Mouse (Mus musculus): Measurements from ENCODE around the gene Gse1. TPM values are rescaled to one million over a fixed set of nuclear protein-coding genes. Genes with fewer than 3 reads are reported as not detected.

The Gse1 gene
- total and polyA plus RNA-seq, 3 experiments: 23.6 to 128 (median 66.9) TPM

- H3K27ac ChIP-seq (ENCODE audit: control insufficient read depth, low read depth, low read length): no peak overlapping the region
- no peaks in the 10 kb centered on the region for H3K4me1 ChIP-seq (ENCODE audit: control insufficient read depth in 1 of 2, insufficient read depth in 2 of 2, low read length in 2 of 2)
- TF ChIP-seq CHD2 (IDR thresholded peaks at IDR 0.05; ENCODE audit: low read length) (no peak), SMC3 (IDR thresholded peaks at IDR 0.05; ENCODE audit: low read depth, low read length) (no peak), ZMIZ1 (IDR thresholded peaks at IDR 0.05; ENCODE audit: low read depth, low read length) (no peak), MAX (IDR thresholded peaks at IDR 0.05; ENCODE audit: low read length) (no peak), RAD21 (IDR thresholded peaks at IDR 0.05; ENCODE audit: low read depth, low read length) (no peak), POLR2AphosphoS2 (IDR thresholded peaks at IDR 0.05; ENCODE audit: low read length) (no peak), ZC3H11A (IDR thresholded peaks at IDR 0.05; ENCODE audit: low read depth, low read length) (no peak), KAT2A (conservative IDR thresholded peaks at IDR 0.05; ENCODE audit: low read depth, low read length) (no peak), POLR2AphosphoS5 (IDR thresholded peaks at IDR 0.05; ENCODE audit: borderline replicate concordance, low read depth, low read length) (no peak), EP300 (IDR thresholded peaks at IDR 0.05; ENCODE audit: low read depth in 1 of 2, low read length in 2 of 2) (no peak), MYC (IDR thresholded peaks at IDR 0.05; ENCODE audit: low read depth, low read length) (no peak), TBP (IDR thresholded peaks at IDR 0.05; ENCODE audit: low read depth, low read length) (no peak), USF2 (IDR thresholded peaks at IDR 0.05; ENCODE audit: borderline replicate concordance in 1 of 2, insufficient read depth in 1 of 2, low read depth in 1 of 2, low read length in 2 of 2) (no peak), SIN3A (IDR thresholded peaks at IDR 0.05; ENCODE audit: low read length) (no peak), NELFE (IDR thresholded peaks at IDR 0.05; ENCODE audit: low read depth, low read length) (no peak), RCOR1 (IDR thresholded peaks at IDR 0.05; ENCODE audit: low read depth, low read length) (no peak), JUND (IDR thresholded peaks at IDR 0.05; ENCODE audit: low read depth, low read length) (no peak), MYB (IDR thresholded peaks at IDR 0.05; ENCODE audit: low read depth, low read length) (no peak)
- no peak for DNase-seq (ENCODE audit: low read depth, low spot score)
- no peak overlapping the region for H3K4me3 ChIP-seq (ENCODE audit: control insufficient read depth in 1 of 2, insufficient read depth in 1 of 2, low read depth in 2 of 2, low read length in 2 of 2)
- no peaks in the 10 kb centered on the region for H3K36me3 ChIP-seq (ENCODE audit: control insufficient read depth in 1 of 2, insufficient read depth in 2 of 2, low read length in 2 of 2)
- H3K27me3 ChIP-seq (ENCODE audit: control insufficient read depth in 1 of 2, insufficient read depth in 2 of 2, low read length in 2 of 2): peaks cover 3 to 11% of the 10 kb centered on the region in 2 experiments; a peak in 2 of 4 replicates
- H3K9me3 ChIP-seq (replicated peaks; ENCODE audit: insufficient read depth, low read length): no peaks in the 10 kb centered on the region
- H3K9ac ChIP-seq (ENCODE audit: control insufficient read depth, low read depth, low read length, poor library complexity, severe bottlenecking): no peak overlapping the region
- no peaks in the 10 kb centered on the region for H3K79me2 ChIP-seq (ENCODE audit: control insufficient read depth, insufficient read depth, low read length, poor library complexity)
These were observed 19.8 kb downstream of the Gse1 start for GRCm38 (mm10) chr8:120248031-120248430.

DNA sequence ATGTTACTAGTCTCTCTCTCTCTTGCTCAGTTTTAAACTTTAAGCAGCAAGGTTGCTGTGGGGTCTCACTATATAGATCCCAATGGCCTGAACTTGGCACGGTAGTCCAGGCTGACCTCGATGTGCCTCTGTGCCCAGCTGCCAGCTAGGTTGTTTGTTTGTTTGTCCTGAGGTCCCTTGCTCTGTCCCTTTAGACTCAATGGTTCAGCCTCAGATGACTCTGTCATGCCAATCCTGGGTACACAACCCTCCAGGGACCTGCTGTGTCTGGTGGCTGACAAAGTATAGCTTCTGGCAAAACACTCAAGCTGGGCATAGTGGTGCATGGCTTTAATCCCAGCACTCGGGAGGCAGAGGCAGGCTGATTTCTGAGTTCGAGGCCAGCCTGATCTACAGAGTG is 20.2 kb downstream of the Gse1 start:
- Histone ChIP-seq H3K9me3 (replicated peaks; ENCODE audit: insufficient read depth, low read length) (no peaks in the 10 kb centered on the region), H3K4me1 (ENCODE audit: control insufficient read depth in 1 of 2, insufficient read depth in 2 of 2, low read length in 2 of 2) (no peaks in the 10 kb centered on the region), H3K9ac (ENCODE audit: control insufficient read depth, low read depth, low read length, poor library complexity, severe bottlenecking) (no peak overlapping the region), H3K79me2 (ENCODE audit: control insufficient read depth, insufficient read depth, low read length, poor library complexity) (no peaks in the 10 kb centered on the region), H3K4me3 (ENCODE audit: control insufficient read depth in 1 of 2, insufficient read depth in 1 of 2, low read depth in 2 of 2, low read length in 2 of 2) (no peak overlapping the region), H3K27ac (ENCODE audit: control insufficient read depth, low read depth, low read length) (no peak overlapping the region), H3K27me3 (ENCODE audit: control insufficient read depth in 1 of 2, insufficient read depth in 2 of 2, low read length in 2 of 2) (peaks cover 3 to 11% of the 10 kb centered on the region in 2 experiments; a peak in 2 of 4 replicates), H3K36me3 (ENCODE audit: control insufficient read depth in 1 of 2, insufficient read depth in 2 of 2, low read length in 2 of 2) (no peaks in the 10 kb centered on the region)
- no peak for DNase-seq (ENCODE audit: low read depth, low spot score)
- TF ChIP-seq SIN3A (IDR thresholded peaks at IDR 0.05; ENCODE audit: low read length) (no peak), POLR2A (IDR thresholded peaks at IDR 0.05; ENCODE audit: control insufficient read depth in 1 of 2, insufficient read depth in 1 of 2, low read depth in 1 of 2, low read length in 2 of 2, poor library complexity in 1 of 2) (no peak), UBTF (IDR thresholded peaks at IDR 0.05; ENCODE audit: borderline replicate concordance, insufficient read depth, low read depth, low read length) (no peak), EP300 (IDR thresholded peaks at IDR 0.05; ENCODE audit: low read depth in 1 of 2, low read length in 2 of 2) (no peak), NELFE (IDR thresholded peaks at IDR 0.05; ENCODE audit: low read depth, low read length) (no peak), RAD21 (IDR thresholded peaks at IDR 0.05; ENCODE audit: low read depth, low read length) (no peak), POLR2AphosphoS2 (IDR thresholded peaks at IDR 0.05; ENCODE audit: low read length) (no peak), ETS1 (IDR thresholded peaks at IDR 0.05; ENCODE audit: low read depth, low read length) (no peak), HCFC1 (IDR thresholded peaks at IDR 0.05; ENCODE audit: low read depth, low read length) (no peak)

All from MEL (cell line).